Mouse (Mus musculus): ENCODE measurements at regions not wholly inside any gene's neighbourhood (a gene's known extent, or its start where the extent isn't known, plus 50 kb on each side); places are given as distances from the start of the nearest gene placed in this dataset.
A peak's percentile ranks its signal among the peaks of the same experiment; 100 is the strongest.

DNA sequence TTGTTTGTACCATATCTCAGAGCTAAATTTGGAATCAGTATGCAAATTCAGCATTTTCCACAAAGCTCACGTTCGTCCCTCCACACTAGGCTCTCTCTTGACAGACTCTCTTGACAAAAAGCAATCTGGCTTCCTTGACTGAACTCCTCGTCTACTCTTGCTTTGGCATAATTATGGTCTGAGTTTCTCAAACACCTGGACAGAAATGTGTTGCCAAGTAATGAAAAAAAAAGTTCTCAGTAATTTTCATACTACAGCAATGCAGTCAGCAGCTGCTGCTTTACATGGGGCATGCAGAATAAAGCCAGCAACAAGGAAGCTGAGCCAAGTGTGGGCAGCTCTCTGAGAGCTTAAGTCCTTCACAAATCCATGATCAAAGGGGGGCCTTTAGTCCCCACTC, 932.7 kb downstream of the Galc start:
- no peak for TF ChIP-seq CTCF (IDR thresholded peaks at IDR 0.05; ENCODE audit: low read depth)
- TF ChIP-seq EP300 (IDR thresholded peaks at IDR 0.05; ENCODE audit: low read depth): no peak
- 48% methylated on average over 3 of the region's 3 CpGs for WGBS
- H3K4me2 ChIP-seq (ENCODE audit: low read depth, low read length): no peak overlapping the region
- H3K27ac ChIP-seq (ENCODE audit: low read depth): no peak overlapping the region
- no peaks in the 10 kb centered on the region for H3K9me3 ChIP-seq (replicated peaks; ENCODE audit: control insufficient read depth, low read length)
- DNase-seq (ENCODE audit: low spot score) (no peak), ATAC-seq (ENCODE audit: insufficient read depth, low read depth) (no peak)
- H3K4me1 ChIP-seq (ENCODE audit: control insufficient read depth, insufficient read depth): no peaks in the 10 kb centered on the region
- H3K4me3 ChIP-seq (ENCODE audit: low read depth, low read length): no peak overlapping the region
- H3K36me3 ChIP-seq (replicated peaks; ENCODE audit: control insufficient read depth, insufficient read depth, low read length): no peaks in the 10 kb centered on the region
- no peaks in the 10 kb centered on the region for H3K27me3 ChIP-seq (ENCODE audit: control insufficient read depth, insufficient read depth, low read length)
- H3K9ac ChIP-seq (replicated peaks; ENCODE audit: low read depth, low read length): no peak overlapping the region

DNA sequence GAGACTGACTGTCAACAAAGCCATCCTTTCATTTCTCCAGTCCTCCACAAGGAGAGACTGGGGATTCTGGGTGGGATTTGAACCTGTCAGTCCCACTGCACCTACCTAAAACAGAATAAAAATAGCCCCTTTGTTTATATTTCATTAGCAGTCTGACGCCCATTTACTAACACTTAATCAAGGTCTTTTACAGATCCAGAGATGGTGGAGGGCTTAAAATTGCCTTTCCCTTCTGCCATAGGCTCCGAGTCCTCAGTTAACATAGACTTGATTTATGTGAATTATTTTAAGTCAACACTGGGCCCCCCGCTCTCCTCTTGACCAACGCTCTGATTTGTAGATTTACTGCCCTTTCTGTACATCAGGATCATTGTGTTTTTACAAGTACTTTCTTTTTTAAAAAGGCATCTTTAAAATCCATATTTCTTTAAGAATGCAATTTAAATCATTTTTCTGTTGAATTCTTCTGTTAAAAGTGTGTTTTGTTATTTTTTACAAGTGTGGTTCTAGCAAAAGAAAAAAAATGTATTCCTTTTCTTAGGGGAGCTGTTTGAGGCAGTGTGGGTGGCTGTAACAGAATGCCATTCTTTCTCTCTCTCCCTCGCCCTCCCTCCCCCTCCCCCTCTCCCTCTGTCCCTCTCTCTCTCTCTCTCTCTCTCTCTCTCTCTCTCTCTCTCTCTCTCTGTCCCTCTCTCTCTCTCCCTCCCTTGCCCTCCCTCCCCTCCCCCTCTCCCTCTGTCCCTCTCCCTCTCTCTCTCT, 946.8 kb downstream of the Galc start:
- ATAC-seq (ENCODE audit: insufficient read depth, low read depth): no peak
- Histone ChIP-seq H3K4me3 (ENCODE audit: low read depth, low read length) (no peak overlapping the region), H3K9me3 (replicated peaks; ENCODE audit: control insufficient read depth, low read length) (no peaks in the 10 kb centered on the region), H3K27ac (ENCODE audit: low read depth) (no peak overlapping the region), H3K36me3 (replicated peaks; ENCODE audit: control insufficient read depth, insufficient read depth, low read length) (no peaks in the 10 kb centered on the region), H3K27me3 (ENCODE audit: control insufficient read depth, insufficient read depth, low read length) (no peaks in the 10 kb centered on the region), H3K4me2 (ENCODE audit: low read depth, low read length) (no peak overlapping the region), H3K4me1 (ENCODE audit: control insufficient read depth, insufficient read depth) (no peaks in the 10 kb centered on the region), H3K9ac (replicated peaks; ENCODE audit: low read depth, low read length) (no peak overlapping the region)
- WGBS: 46% methylated on average over 5 of the region's 5 CpGs
- no peak for DNase-seq (ENCODE audit: low spot score)
- TF ChIP-seq EP300 (IDR thresholded peaks at IDR 0.05; ENCODE audit: low read depth) (no peak), CTCF (IDR thresholded peaks at IDR 0.05; ENCODE audit: low read depth) (no peak)

DNA sequence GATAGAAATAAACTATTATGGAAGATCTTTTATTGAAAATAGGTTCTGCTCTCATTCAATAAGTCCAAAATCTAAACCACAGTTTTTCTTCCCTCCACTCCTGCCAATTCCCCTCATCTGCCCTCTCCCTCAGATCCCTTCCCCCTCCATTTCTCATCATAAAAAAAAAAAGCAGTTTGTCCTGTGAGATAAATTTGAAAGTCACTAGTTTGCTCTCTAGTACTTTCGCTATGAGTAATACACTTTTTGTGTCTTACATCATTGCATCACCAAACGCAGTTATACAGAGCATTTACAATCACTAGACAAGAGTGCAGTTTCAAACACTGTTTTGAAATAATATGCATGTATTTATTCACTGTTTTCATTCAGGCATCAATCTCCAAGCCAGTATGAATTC, 980.5 kb downstream of the Galc start:
- H3K4me1 ChIP-seq (ENCODE audit: control insufficient read depth, insufficient read depth): no peaks in the 10 kb centered on the region

DNA sequence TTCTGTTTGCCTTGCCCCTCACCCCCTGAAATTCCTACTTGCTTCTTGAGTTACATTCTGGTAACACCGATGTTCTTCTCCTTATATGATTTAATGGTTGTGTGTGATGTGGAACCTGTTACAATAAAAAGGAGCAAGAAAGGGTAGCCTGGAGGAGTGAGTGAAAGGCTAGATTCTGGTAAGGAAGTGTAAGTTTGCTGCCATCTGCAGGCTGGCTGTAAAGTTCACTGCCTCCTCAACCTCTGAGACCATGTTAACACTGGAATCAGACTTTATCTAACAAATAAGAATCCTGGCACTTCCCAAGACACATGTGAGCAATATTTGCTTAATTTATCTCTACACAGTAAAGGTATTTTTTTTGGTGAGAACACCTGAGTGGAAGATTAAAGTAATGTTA, 980.9 kb downstream of the Galc start:
- no peaks in the 10 kb centered on the region for H3K36me3 ChIP-seq (replicated peaks; ENCODE audit: control insufficient read depth, insufficient read depth, low read length)
- H3K4me3 ChIP-seq (ENCODE audit: low read depth, low read length): no peak overlapping the region
- 66% methylated on average over 1 of the region's 1 CpGs for WGBS
- no peak for TF ChIP-seq EP300 (IDR thresholded peaks at IDR 0.05; ENCODE audit: low read depth)
- TF ChIP-seq CTCF (IDR thresholded peaks at IDR 0.05; ENCODE audit: low read depth): peak; percentile 35
- H3K9ac ChIP-seq (replicated peaks; ENCODE audit: low read depth, low read length): no peak overlapping the region
- H3K9me3 ChIP-seq (replicated peaks; ENCODE audit: control insufficient read depth, low read length): no peaks in the 10 kb centered on the region
- ATAC-seq (ENCODE audit: insufficient read depth, low read depth): no peak
- H3K4me1 ChIP-seq (ENCODE audit: control insufficient read depth, insufficient read depth): no peaks in the 10 kb centered on the region
- no peaks in the 10 kb centered on the region for H3K27me3 ChIP-seq (ENCODE audit: control insufficient read depth, insufficient read depth, low read length)
- H3K27ac ChIP-seq (ENCODE audit: low read depth): no peak overlapping the region
- H3K4me2 ChIP-seq (ENCODE audit: low read depth, low read length): no peak overlapping the region
- no peak for DNase-seq (ENCODE audit: low spot score)

More for the DNA sequence above, 980.5 kb downstream of the Galc start:
- WGBS: 64% methylated on average over 2 of the region's 2 CpGs
- H3K9me3 ChIP-seq (replicated peaks; ENCODE audit: control insufficient read depth, low read length): no peaks in the 10 kb centered on the region
- H3K4me2 ChIP-seq (ENCODE audit: low read depth, low read length): no peak overlapping the region
- no peaks in the 10 kb centered on the region for H3K27me3 ChIP-seq (ENCODE audit: control insufficient read depth, insufficient read depth, low read length)
- H3K27ac ChIP-seq (ENCODE audit: low read depth): no peak overlapping the region
- H3K9ac ChIP-seq (replicated peaks; ENCODE audit: low read depth, low read length): no peak overlapping the region
- H3K36me3 ChIP-seq (replicated peaks; ENCODE audit: control insufficient read depth, insufficient read depth, low read length): no peaks in the 10 kb centered on the region
- TF ChIP-seq CTCF (IDR thresholded peaks at IDR 0.05; ENCODE audit: low read depth) (no peak), EP300 (IDR thresholded peaks at IDR 0.05; ENCODE audit: low read depth) (no peak)
- no peak overlapping the region for H3K4me3 ChIP-seq (ENCODE audit: low read depth, low read length)
- DNase-seq (ENCODE audit: low spot score) (no peak), ATAC-seq (ENCODE audit: insufficient read depth, low read depth) (no peak)
